Mouse (Mus musculus): ENCODE results near the gene Ephb2.

Ephb2 gene

GRCm38 (mm10) chr4:136836387-136836931, 671 bp upstream of the Ephb2 start:
- DNase-seq (ENCODE audit: low spot score) = no peak

GRCm38 (mm10) chr4:136834815-136835620, 770 bp downstream of the Ephb2 start:
- DNase-seq (ENCODE audit: low spot score) = no peak

GRCm38 (mm10) chr4:136834439-136834814, 1.4 kb downstream of the Ephb2 start:
- DNase-seq (ENCODE audit: low spot score) = no peak

- no peak for DNase-seq (ENCODE audit: low spot score)
Observed at GRCm38 (mm10) chr4:136833619-136834351, 2.0 kb downstream of the Ephb2 start.

- DNase-seq (ENCODE audit: low spot score) = no peak
Observed at GRCm38 (mm10) chr4:136832559-136833232, 3.1 kb downstream of the Ephb2 start.

GRCm38 (mm10) chr4:136830272-136830823, 5.4 kb downstream of the Ephb2 start:
- no peak for DNase-seq (ENCODE audit: low spot score)

- no peak for DNase-seq (ENCODE audit: low spot score)
Observed at GRCm38 (mm10) chr4:136829837-136830236, 6.0 kb downstream of the Ephb2 start.

- no peak for DNase-seq (ENCODE audit: low spot score)
Observed at GRCm38 (mm10) chr4:136828664-136829569, 6.9 kb downstream of the Ephb2 start.

- DNase-seq (ENCODE audit: low spot score) = no peak
Observed at GRCm38 (mm10) chr4:136824935-136825552, 10.7 kb downstream of the Ephb2 start.

- DNase-seq (ENCODE audit: low spot score) = no peak
Observed at GRCm38 (mm10) chr4:136820069-136820522, 15.7 kb downstream of the Ephb2 start.

GRCm38 (mm10) chr4:136816701-136817100, 19.1 kb downstream of the Ephb2 start:
- DNase-seq (ENCODE audit: low spot score) = no peak

GRCm38 (mm10) chr4:136815364-136815763, 20.4 kb downstream of the Ephb2 start:
- DNase-seq (ENCODE audit: low spot score) = no peak

- DNase-seq (ENCODE audit: low spot score) = no peak
Observed at GRCm38 (mm10) chr4:136812543-136812942, 23.2 kb downstream of the Ephb2 start.

GRCm38 (mm10) chr4:136811596-136811995, 24.2 kb downstream of the Ephb2 start:
- DNase-seq (ENCODE audit: low spot score) = no peak

GRCm38 (mm10) chr4:136808478-136808877, 27.3 kb downstream of the Ephb2 start:
- no peak for DNase-seq (ENCODE audit: low spot score)

- no peak for DNase-seq (ENCODE audit: low spot score)
Observed at GRCm38 (mm10) chr4:136807448-136808009, 28.3 kb downstream of the Ephb2 start.

- DNase-seq (ENCODE audit: low spot score) = no peak
Observed at GRCm38 (mm10) chr4:136806254-136806653, 29.5 kb downstream of the Ephb2 start.

GRCm38 (mm10) chr4:136804343-136804742, 31.4 kb downstream of the Ephb2 start:
- DNase-seq (ENCODE audit: low spot score) = no peak

GRCm38 (mm10) chr4:136802446-136802845, 33.3 kb downstream of the Ephb2 start:
- no peak for DNase-seq (ENCODE audit: low spot score)

- DNase-seq (ENCODE audit: low spot score) = no peak
Observed at GRCm38 (mm10) chr4:136801944-136802343, 33.8 kb downstream of the Ephb2 start.
